In the genomic region with DNA sequence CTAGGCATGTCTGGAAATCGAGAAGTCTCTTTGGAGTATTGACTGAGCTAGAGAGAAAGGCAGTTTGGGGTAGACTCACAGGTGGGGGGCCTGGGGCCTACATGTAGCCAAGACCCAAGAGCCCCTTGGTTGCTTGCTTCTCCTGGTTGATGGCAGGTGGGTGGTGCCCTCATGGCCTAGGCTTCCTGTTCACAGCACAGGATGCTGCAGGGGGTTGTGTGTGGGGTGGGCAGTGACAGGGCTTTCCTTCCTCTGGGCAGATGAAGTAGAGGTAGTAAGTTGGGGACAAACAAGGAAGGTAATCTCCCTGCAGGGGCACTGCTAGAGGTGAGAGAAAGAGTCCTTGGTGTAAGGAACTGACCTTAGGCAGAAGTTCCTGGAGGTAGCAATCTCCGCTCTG, we compare ENCODE assay signal across 18 mouse cellular contexts. TPM values are rescaled to one million over a fixed set of nuclear protein-coding genes. Genes with fewer than 3 reads are reported as not detected.
DNase-seq lines count a peak whose midpoint lies in the region; ATAC-seq and TF ChIP-seq lines count a peak whose summit lies in the region.
"Had no signal": no experiment of that assay in that cellular context is flagged by ENCODE, and none has a peak within 500 bp of the region (broad histone marks: within the 10 kb centered on the region; RNA-seq: fewer than 3 reads in every experiment).

No protein-coding gene starts in this region.

- H3K4me3 ChIP-seq in midbrain, embryonic 10.5 days, result no peak overlapping the region
- H3K4me3 ChIP-seq in midbrain, embryonic 13.5 days (replicated peaks), result no peak overlapping the region
- H3K4me3 ChIP-seq in embryonic facial prominence, embryonic 13.5 days, result no peak overlapping the region
- H3K4me3 ChIP-seq in stomach, postnatal 0 days (ENCODE audit: low read depth, low read length), result no peak overlapping the region
- H3K4me3 ChIP-seq: embryonic facial prominence, embryonic 12.5 days; forebrain, embryonic 13.5 days had no signal

- WGBS in midbrain, embryonic 10.5 days, result 88% methylated on average over 2 of the region's 2 CpGs
- WGBS in midbrain, embryonic 13.5 days, result 92% methylated on average over 2 of the region's 2 CpGs
- WGBS in embryonic facial prominence, embryonic 13.5 days, result 73% methylated on average over 2 of the region's 2 CpGs
- WGBS in stomach, postnatal 0 days, result 80% methylated on average over 2 of the region's 2 CpGs

- DNase-seq in midbrain, embryonic 10.5 days (ENCODE audit: low spot score), result no peak
- no peak for DNase-seq in stomach, postnatal 0 days (ENCODE audit: low spot score)
- DNase-seq in urinary bladder, postnatal 14 days (ENCODE audit: low spot score), result no peak
- no peak for DNase-seq in B cell, adult 2 months
- DNase-seq in kidney, adult 9 months, result no peak
- DNase-seq: adrenal gland, adult 8-10 months; cerebellum, postnatal 14 days; heart, adult 11 months; heart, postnatal 14 days; layer of hippocampus, adult 9-11 months; lung, adult 18-20 months had no signal

- no peak for ATAC-seq in midbrain, embryonic 13.5 days
- no peak for ATAC-seq in embryonic facial prominence, embryonic 13.5 days (ENCODE audit: insufficient number of reproducible peaks, insufficient read depth, low FRiP score, low TSS enrichment, low read depth)
- no peak for ATAC-seq in stomach, postnatal 0 days (ENCODE audit: low FRiP score, low TSS enrichment)
- ATAC-seq: forebrain, embryonic 13.5 days; inflammation-experienced regulatory T-cells, adult 6 months had no signal

- no peaks in the 10 kb centered on the region for H3K36me3 ChIP-seq in midbrain, embryonic 10.5 days
- no peaks in the 10 kb centered on the region for H3K36me3 ChIP-seq in midbrain, embryonic 13.5 days
- H3K36me3 ChIP-seq in embryonic facial prominence, embryonic 13.5 days, result no peaks in the 10 kb centered on the region
- no peaks in the 10 kb centered on the region for H3K36me3 ChIP-seq in stomach, postnatal 0 days (ENCODE audit: control insufficient read depth, insufficient read depth, low read length)
- H3K36me3 ChIP-seq: embryonic facial prominence, embryonic 12.5 days had no signal

- H3K9ac ChIP-seq in midbrain, embryonic 13.5 days (replicated peaks), result no peak overlapping the region
- no peak overlapping the region for H3K9ac ChIP-seq in embryonic facial prominence, embryonic 13.5 days
- no peak overlapping the region for H3K9ac ChIP-seq in stomach, postnatal 0 days (ENCODE audit: low read length)
- H3K9ac ChIP-seq: embryonic facial prominence, embryonic 12.5 days; forebrain, embryonic 13.5 days had no signal

- H3K27ac ChIP-seq in midbrain, embryonic 10.5 days (replicated peaks), result peak overlapping the region; percentile 61
- H3K27ac ChIP-seq in midbrain, embryonic 13.5 days, result no peak overlapping the region
- H3K27ac ChIP-seq in embryonic facial prominence, embryonic 13.5 days, result peak overlapping the region; percentile 73
- H3K27ac ChIP-seq in stomach, postnatal 0 days (replicated peaks), result peak overlapping the region; percentile 65
- H3K27ac ChIP-seq: embryonic facial prominence, embryonic 12.5 days; forebrain, embryonic 13.5 days; kidney, postnatal 0 days had no signal

- no peak for TF ChIP-seq CTCF in stomach, postnatal 0 days (IDR thresholded peaks at IDR 0.05; ENCODE audit: low read depth)

- H3K27me3 ChIP-seq in midbrain, embryonic 10.5 days (ENCODE audit: low read depth, poor library complexity, severe bottlenecking), result no peaks in the 10 kb centered on the region; the same call in 1 of the 2 replicates
- no peaks in the 10 kb centered on the region for H3K27me3 ChIP-seq in midbrain, embryonic 13.5 days
- H3K27me3 ChIP-seq in embryonic facial prominence, embryonic 13.5 days, result no peaks in the 10 kb centered on the region
- no peaks in the 10 kb centered on the region for H3K27me3 ChIP-seq in stomach, postnatal 0 days (ENCODE audit: control insufficient read depth, insufficient read depth, low read length)
- H3K27me3 ChIP-seq: embryonic facial prominence, embryonic 12.5 days; forebrain, embryonic 13.5 days had no signal

- H3K4me1 ChIP-seq in midbrain, embryonic 10.5 days, result peaks cover 28% of the 10 kb centered on the region
- peaks cover 15% of the 10 kb centered on the region; the same call in 1 of the 2 replicates for H3K4me1 ChIP-seq in midbrain, embryonic 13.5 days (replicated peaks)
- peaks cover 51% of the 10 kb centered on the region for H3K4me1 ChIP-seq in embryonic facial prominence, embryonic 13.5 days
- H3K4me1 ChIP-seq in stomach, postnatal 0 days (replicated peaks; ENCODE audit: control insufficient read depth, insufficient read depth), result peaks cover 4% of the 10 kb centered on the region; the same call in 1 of the 2 replicates

- TF ChIP-seq EP300 in stomach, postnatal 0 days (optimal IDR thresholded peaks at IDR 0.05), result no peak

- H3K4me2 ChIP-seq in midbrain, embryonic 13.5 days (replicated peaks), result no peak overlapping the region
- H3K4me2 ChIP-seq in embryonic facial prominence, embryonic 13.5 days, result no peak overlapping the region
- no peak overlapping the region for H3K4me2 ChIP-seq in stomach, postnatal 0 days (replicated peaks; ENCODE audit: low read depth)
- H3K4me2 ChIP-seq: embryonic facial prominence, embryonic 12.5 days; forebrain, embryonic 13.5 days had no signal

- no peaks in the 10 kb centered on the region for H3K9me3 ChIP-seq in midbrain, embryonic 10.5 days (replicated peaks)
- H3K9me3 ChIP-seq in midbrain, embryonic 13.5 days, result no peaks in the 10 kb centered on the region
- no peaks in the 10 kb centered on the region for H3K9me3 ChIP-seq in embryonic facial prominence, embryonic 13.5 days
- no peaks in the 10 kb centered on the region for H3K9me3 ChIP-seq in stomach, postnatal 0 days (ENCODE audit: control insufficient read depth, low read length)
- H3K9me3 ChIP-seq: embryonic facial prominence, embryonic 12.5 days; forebrain, embryonic 13.5 days; megakaryocyte, embryonic 14.5 days had no signal

RNA-seq across cellular contexts. Expression of a gene that starts 27.7 kb away (rescaled TPM):
- 68.5 and 85.7 TPM in 2 replicates for polyA plus RNA-seq in midbrain, embryonic 10.5 days (2016; fragmentation: Nextera tagmentation; extraction: Ambion mirVana)
- 44.9 and 55.9 TPM in 2 replicates for polyA plus RNA-seq in midbrain, embryonic 13.5 days (2015; fragmentation: Nextera tagmentation; extraction: Ambion mirVana)
- polyA plus RNA-seq in embryonic facial prominence, embryonic 13.5 days (2015; fragmentation: Nextera tagmentation; extraction: Ambion mirVana), result 88.5 and 92.7 TPM in 2 replicates
- 49.7 and 54.3 TPM in 2 replicates for polyA plus RNA-seq in stomach, postnatal 0 days (2015; fragmentation: Nextera tagmentation; extraction: Ambion mirVana)

RNA-seq across cellular contexts. Expression of a gene that starts 34.4 kb away (rescaled TPM):
- polyA plus RNA-seq in midbrain, embryonic 10.5 days (2016; fragmentation: Nextera tagmentation; extraction: Ambion mirVana), result not detected in 2 replicates
- polyA plus RNA-seq in midbrain, embryonic 13.5 days (2015; fragmentation: Nextera tagmentation; extraction: Ambion mirVana), result not detected in 2 replicates
- polyA plus RNA-seq in embryonic facial prominence, embryonic 13.5 days (2015; fragmentation: Nextera tagmentation; extraction: Ambion mirVana), result not detected in 2 replicates
- 0.18 TPM in 1 of 2 replicates, not detected in the other for polyA plus RNA-seq in stomach, postnatal 0 days (2015; fragmentation: Nextera tagmentation; extraction: Ambion mirVana)
- polyA plus RNA-seq: embryonic facial prominence, embryonic 12.5 days; forebrain, embryonic 13.5 days; inflammation-experienced regulatory T-cells, adult 6 months; kidney, postnatal 0 days had no signal

RNA-seq across cellular contexts. Expression of a gene that starts 35.6 kb away (rescaled TPM):
- 30.1 and 38.3 TPM in 2 replicates for polyA plus RNA-seq in midbrain, embryonic 10.5 days (2016; fragmentation: Nextera tagmentation; extraction: Ambion mirVana)
- polyA plus RNA-seq in midbrain, embryonic 13.5 days (2015; fragmentation: Nextera tagmentation; extraction: Ambion mirVana), result 21.4 and 27.9 TPM in 2 replicates
- polyA plus RNA-seq in embryonic facial prominence, embryonic 13.5 days (2015; fragmentation: Nextera tagmentation; extraction: Ambion mirVana), result 17.3 and 17.8 TPM in 2 replicates
- polyA plus RNA-seq in stomach, postnatal 0 days (2015; fragmentation: Nextera tagmentation; extraction: Ambion mirVana), result 4.8 and 5.6 TPM in 2 replicates

RNA-seq across cellular contexts. Expression of a gene that starts 52.2 kb away (rescaled TPM):
- 9.0 and 10.6 TPM in 2 replicates for polyA plus RNA-seq in midbrain, embryonic 10.5 days (2016; fragmentation: Nextera tagmentation; extraction: Ambion mirVana)
- 4.0 and 5.3 TPM in 2 replicates for polyA plus RNA-seq in midbrain, embryonic 13.5 days (2015; fragmentation: Nextera tagmentation; extraction: Ambion mirVana)
- 23.4 and 25.2 TPM in 2 replicates for polyA plus RNA-seq in embryonic facial prominence, embryonic 13.5 days (2015; fragmentation: Nextera tagmentation; extraction: Ambion mirVana)
- polyA plus RNA-seq in stomach, postnatal 0 days (2015; fragmentation: Nextera tagmentation; extraction: Ambion mirVana), result 109 and 120 TPM in 2 replicates
